Mouse (Mus musculus): Measurements from ENCODE around the gene Tmem235.
A peak's percentile ranks its signal among the peaks of the same experiment; 100 is the strongest.

Tmem235 gene

DNA sequence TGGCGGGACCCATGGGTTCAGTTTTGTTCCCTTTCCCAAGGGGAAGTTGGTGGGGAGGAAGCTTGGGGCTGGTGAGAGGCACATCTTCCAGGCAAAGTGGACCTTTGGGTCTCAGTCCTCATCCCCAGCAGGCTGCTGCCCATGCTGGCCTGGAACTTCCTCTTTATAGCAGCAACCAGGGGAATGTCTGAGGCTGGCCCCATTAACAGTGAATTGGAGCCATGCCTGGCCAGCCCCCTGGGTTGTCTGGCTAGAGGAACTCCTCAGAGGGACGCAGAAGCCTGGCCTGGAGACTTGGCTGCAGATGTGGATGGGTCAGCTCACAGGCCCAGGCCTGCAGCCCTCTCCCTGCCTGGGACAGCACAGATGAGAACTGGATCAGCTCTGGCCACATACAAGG is 4.3 kb downstream of the Tmem235 start:
- no peak for DNase-seq (ENCODE audit: low spot score in 2 of 2)

DNA sequence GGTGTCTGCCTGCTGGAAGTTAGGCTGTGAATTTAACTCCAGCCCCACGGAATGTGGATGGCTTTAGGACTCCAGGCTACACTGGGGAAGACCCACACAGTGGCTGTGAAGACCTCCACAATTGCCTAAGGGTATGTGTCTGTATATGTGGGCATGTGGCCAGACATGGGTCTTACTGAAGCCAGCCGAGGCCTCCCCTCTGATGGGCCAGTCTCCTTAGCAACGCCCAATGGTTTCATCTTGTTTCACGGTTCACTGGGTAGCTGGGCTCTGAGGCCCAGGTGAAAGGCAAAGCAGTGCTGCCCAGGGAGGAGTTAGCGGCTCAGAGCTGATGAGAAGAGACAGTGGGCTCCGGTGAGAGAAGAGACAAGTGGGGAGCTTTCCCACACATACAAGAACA is 5.4 kb downstream of the Tmem235 start:
- DNase-seq (ENCODE audit: low spot score in 2 of 2), result no peak

DNA sequence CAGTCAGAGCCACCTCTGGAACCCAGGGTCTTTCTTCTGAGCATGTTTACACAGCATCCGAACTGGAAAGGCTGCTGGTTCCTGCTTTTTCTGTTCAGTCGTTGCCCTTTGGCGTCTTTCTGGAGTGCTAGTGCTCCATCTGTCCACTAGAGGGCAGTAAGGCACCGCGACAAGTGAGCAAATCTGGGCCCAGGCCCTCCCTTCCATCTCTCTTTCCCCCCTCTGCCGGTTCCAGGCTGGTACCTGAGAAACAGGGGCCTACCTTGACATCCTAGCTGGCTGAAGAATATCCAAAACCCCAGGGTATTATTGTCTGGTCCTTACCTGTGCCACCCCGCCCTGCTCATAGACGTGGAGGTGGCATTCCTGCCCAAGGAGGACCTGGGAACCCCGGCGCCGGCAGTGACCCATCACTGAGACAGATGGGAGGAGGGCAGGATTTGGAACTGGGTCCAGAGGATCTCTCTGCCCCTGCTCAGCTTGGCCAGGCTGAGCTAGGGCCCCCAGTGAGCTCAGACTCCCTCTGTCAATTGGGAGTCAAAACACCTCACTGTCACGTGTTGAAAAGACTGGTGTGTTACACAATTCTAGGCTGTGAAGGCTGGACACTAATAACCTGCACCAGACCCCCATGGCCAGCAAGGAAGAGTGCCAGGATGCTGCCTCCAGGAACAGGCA is 10.3 kb downstream of the Tmem235 start:
- peak in 1 of 2 experiments; percentile 72 for DNase-seq (ENCODE audit: low spot score in 2 of 2)

DNA sequence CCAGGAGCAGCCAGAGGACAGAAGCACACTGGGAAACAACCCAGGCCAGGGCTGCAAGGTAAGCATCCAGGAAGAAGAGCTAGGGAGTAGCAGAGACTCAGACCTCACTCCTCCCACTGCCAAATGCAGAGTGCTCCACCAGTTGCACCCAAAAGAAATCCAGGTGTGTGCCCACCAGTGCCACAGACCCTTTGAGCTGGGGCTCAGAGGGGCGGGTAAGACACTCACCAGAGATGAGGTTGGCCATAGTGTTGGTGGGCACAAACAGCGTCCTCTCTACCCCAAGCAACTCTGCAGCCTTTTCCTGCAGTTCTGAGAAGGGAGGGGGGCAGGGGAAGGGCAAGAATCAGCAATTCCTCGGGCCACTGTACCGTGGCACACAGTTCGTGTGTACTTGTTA is 10.8 kb downstream of the Tmem235 start:
- DNase-seq (ENCODE audit: low spot score in 2 of 2), result no peak

DNA sequence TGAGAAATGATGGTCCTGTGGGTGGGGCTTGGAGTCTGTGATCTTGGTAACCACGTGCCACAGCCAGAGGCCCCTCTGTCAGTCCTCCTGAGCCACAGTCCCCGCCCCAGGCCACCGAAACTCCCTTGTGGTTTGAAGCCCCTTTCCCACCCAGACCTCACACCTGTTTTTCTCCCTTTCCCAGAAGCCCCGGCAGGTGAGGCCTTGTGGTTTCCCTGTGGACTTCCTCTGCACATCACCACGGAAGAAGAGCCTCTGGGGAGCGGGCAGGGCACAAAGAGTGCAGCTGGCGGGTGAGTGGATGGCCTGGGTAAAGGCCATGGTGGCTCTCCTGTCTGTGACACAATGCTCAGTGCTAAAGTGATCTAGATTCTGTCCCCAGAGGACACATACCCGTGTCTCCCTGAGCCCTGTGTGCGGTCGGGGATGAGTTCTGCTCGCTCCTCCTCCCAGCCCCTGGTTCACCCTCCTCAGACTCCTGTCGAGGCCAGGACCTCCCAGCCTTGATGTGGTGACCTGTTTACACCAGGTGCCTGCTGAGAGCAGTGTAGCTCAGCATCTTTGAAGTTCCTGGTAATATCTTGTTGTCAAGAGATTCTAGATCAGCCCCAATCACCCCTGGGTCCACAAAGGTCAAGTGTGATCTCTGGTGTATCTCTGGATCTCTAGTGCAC is 11.5 kb downstream of the Tmem235 start:
- DNase-seq (ENCODE audit: low spot score in 2 of 2), result no peak

DNA sequence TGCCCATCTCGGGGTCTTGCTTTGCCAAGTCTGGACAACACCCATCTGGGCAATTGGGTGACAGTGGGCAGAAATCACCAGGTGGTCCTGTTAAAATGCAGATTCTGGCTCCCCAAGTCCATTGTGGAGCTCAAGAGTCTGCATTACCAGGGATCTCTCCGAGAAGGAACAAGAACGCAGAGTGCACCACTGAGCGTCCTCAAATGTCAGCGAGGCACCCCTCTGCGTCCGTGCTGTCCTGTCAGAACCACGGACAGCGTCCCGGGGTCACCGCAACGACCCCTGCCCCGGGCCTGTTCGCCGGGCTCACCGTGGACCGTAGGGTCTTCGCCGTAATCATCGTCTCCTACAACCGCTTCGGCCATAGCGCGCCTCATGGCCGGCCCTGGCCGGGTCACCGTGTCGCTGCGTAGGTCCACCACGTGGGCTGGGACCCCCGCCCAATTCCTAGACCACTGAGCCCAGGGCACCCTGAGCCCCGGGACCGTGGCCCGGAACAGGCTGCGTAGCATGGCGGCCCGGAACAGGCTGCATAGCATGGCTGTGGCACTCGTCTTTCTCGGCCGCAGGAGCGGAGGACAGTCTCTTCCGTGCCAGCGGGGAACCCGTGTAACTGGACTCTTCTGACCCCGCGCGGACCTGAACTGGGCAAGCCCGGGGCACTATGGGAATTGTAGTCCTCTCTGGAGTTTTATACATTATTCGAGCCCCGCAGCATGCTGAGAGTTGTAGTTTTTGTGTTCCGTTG is 12.5 kb downstream of the Tmem235 start, which contains the start of gene Tha1:
Gene Tha1, minus strand, starts transcription at position 621 of the 748 bp plus-strand sequence.
- DNase-seq (ENCODE audit: low spot score in 2 of 2), result peak; percentile 77 to 85

DNA sequence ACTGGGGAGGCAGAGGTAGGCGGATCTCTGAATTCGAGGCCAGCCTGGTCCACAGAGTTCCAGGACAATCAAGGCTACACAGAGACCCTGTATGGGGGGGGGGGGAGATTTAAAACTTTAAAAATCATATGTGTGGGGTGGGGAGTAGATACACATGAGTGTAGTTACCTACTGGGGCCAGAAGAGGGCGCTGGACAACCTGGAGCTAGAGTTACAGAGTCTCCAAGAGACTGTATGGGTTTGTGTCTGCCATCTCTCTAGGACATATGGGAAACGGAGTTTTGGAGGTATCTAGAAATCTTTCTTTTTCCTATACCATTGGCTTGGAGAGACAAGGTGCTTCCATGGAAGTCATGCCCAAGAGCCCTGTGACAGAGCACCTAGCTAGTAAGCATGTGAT is 13.9 kb downstream of the Tmem235 start:
- no peak for DNase-seq (ENCODE audit: low spot score in 2 of 2)

DNA sequence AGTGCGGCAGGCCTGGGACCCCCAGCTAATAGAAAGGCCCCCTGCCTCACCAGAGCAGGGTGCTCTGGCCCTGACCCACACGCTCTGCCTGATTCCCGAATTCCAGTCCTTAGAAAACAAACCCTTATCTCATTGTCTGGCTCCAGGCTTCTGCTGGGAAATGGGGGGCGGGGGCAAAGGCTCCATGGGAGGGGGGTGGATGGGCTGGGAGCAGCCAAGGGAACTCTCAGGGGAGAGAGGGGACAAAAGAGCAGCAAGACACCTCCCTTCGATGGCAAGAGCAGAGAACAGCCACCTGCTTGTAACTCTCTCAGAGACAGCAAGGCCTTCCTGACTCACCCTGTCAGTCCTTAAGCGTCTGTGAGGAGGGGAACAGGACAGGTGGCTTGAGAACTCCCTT is 15.1 kb downstream of the Tmem235 start:
- DNase-seq (ENCODE audit: low spot score in 2 of 2), result no peak

DNA sequence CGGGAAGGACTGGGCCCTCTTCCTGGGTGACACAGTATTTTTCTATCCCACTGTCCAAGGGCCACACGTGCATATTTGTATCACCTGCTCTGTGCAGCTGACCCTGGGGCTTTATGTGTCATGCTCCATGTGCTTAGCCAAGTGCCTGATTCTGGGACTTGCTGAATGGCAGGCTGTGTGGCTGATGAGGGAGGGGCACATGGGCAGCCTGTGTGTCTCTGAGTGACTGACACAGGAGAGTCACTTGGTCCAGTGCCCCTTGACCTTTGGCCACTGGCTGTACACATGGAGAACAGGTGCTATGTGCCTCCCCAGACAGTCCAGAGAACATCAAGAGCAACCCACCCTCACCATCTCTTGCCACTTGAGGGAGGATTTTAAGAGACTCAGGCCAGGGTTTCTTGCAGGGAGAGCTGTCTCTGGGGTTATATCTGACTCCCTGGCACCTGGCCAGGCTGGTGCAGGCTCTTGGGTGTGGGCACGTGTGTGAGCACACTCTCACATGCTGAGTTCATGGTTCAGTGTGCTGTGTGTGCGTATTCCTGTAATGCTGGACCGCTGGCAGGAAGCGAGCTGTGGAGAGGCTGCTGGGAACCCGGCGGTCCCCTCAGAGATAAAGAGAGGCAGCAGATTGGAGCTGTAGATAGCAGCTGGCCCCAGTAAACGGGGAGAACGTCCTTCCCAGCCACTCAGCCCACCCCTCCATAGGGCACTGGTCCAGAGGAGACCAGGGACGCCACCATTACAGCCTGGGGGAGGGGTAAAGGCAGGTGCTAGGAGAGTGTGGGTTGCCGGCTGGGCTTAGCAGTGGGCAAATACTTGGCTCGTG is 17.6 kb downstream of the Tmem235 start:
- no peak for DNase-seq (ENCODE audit: low spot score in 2 of 2)

DNA sequence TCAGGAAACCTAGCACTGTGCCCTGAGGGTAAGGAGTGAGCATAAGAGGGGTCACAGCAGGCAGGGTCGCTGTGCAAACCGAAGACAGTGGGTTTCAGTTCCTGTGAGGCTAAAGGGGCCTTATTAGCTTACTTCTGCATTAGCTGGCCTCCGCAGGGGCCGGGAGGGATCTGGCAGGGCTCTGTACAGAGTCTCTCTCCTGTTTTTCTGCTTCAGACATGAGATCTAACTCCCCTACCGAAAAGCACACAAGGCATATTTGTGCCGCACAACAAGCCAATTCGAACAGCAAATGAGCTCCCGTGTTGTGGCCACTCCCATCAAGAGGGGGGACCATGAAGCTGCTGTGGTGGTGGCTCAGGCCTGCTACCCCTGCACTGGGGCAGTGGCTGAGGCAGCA is 18.3 kb downstream of the Tmem235 start:
- DNase-seq (ENCODE audit: low spot score in 2 of 2), result no peak

DNA sequence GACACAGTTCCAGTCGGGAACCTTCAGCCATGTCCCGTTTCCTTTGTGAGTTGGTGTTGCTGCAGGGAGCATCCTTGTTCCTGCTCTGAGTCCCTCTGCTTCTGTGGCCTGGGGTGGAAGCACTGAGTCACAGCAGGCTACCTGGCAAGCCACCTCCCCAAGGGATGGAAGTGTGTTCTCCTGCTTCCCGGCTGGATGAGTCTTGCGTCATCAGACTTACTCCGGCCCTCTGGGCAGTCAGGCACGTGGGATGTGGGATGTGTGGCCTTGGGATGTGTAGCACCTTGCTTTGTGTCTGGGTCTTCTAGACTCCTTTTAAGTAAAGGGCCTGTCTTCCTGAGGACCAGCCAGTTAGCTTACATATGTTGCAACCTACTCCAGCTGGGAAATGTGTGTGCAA is 19.1 kb downstream of the Tmem235 start:
- DNase-seq (ENCODE audit: low spot score in 2 of 2), result no peak

DNA sequence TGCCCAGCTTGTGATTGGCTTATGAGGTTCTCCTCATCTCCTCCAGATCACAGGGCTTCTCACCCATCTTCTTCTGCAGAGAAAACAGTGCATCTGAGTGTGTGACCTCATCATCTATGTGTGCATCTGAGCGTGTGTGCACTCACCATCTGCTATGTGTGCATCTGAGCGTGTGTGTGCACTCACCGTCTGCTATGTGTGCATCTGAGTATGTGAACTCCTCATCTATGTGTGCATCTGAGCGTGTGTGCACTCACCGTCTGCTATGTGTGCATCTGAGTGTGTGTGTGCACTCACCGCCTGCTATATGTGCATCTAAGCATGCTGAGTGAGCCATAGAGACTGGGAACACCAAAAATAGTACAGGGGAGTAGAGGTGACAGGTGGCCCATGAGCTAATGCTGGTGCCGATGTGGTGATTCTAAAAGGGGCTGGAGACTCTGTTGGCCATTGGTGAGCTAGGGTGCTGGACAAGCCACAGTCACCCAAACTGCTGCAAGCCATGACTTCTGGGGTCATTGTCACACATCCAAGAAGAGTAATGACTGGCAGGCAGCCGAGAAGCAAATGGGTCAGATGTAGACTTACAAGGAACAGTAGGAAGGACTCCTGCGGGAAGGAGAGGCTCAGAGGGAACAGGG is 19.9 kb downstream of the Tmem235 start:
- DNase-seq (ENCODE audit: low spot score in 2 of 2), result no peak

DNA sequence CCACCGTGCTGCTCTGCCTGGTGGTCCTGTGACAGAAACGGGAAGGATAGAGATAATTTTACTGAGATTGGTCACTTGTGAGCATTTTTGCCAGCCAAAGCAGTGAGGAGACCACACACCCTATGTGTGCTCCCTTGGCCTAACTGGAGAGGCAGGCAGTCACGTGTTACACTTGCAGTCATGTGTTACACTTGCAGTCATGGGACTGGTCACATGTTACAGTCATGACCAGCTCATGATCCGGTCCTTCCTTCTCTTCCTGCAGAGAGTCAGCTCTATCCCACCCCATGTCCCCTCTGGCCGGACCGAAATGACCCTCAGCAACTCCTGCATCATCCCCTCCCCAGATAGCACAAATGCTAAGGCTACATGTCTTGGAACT is 20.4 kb downstream of the Tmem235 start:
- DNase-seq (ENCODE audit: low spot score in 2 of 2), result no peak

DNA sequence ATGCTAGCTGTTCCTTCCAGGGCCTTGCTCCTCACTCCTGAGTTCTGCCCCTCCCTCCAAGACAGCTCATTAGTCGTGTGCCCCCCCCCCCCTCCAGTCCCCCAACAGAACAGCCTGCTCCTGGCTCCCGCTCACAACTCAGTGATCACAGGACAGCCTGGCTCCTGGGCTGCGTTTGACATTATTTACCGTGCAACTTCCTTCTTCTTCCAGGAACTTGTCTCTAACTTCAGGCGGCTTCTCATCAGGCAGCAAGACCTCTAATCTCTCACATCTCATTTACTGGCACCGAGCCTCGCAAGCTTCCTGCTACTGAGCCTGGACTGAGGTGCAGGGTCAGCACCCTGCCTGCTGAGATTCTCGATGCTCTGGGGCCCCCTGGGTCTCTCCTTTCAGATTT is 21.2 kb downstream of the Tmem235 start:
- DNase-seq (ENCODE audit: low spot score in 2 of 2), result peak in 1 of 2 experiments; percentile 28

DNA sequence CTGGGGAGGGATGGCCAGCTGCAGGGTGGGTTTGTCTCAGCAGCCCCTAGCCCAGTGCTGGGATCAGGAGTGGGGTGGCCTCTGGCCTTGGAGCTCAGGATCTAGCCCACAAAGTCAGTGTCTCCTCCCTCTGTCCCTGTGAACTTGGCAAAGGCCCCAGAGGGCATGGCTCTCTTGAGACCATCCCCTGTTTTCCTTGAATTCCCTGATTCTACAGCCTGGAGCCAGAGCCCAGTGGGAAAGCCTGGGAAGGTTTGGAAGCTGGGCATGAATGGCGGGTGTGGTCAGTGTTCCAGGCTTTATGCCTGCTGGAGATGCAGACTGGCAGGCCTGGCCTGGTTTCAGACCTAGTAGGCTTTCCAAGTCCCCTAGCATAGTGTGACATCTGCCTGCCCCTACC is 21.7 kb downstream of the Tmem235 start:
- no peak for DNase-seq (ENCODE audit: low spot score in 2 of 2)

DNA sequence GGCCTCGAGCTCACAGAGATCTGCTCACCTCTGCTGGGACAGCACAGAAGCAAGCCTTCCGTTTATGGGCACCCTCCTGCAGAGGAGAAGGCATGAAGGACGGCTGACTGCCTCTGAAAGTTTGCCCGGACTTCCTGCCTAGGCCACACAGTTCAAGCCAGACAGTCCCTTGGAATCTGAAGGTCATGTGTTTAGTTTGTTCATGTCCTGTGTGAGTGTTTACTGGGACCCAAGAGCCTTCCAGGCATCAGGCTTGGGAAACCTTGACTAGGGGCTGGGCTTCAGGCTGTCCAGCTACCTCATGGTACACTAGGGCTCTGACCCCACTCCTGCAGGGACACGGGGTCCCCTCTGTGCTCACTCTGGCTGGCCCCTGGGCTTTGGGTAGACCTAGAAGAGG is 25.4 kb downstream of the Tmem235 start:
- DNase-seq (ENCODE audit: low spot score in 2 of 2), result no peak

DNA sequence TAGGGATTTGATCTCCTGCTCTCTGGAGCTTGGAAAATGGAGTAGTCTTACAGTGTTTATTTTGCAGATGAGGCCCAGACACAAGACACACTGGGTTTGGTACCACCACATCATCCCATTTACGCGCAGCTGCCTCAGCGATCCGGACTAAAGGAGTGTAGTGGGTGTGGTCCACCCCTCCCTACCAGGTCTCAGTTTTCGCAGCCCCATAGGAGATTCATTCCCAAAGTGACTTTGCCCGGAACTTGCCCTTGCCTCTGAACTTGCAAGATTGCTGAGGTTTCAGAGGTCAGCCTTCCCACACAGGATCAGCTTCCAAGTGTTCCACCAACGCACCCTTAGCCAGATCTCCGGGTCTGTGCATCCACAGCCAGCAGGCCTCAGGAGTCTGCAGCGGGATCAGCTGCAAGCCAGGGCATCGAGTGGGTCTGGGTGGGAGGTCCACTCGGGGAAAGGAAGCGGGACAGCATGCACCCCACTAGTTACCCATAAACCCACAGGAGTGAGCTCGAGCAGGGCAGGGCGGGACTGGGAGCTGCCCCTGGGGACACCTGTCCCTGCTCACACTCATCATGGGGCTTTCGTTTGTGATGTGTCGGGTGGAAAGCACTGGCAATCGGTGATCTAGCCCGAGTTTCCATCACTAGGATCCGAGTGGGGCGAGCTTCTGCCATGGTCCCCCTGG is 27.8 kb downstream of the Tmem235 start:
- DNase-seq (ENCODE audit: low spot score in 2 of 2), result no peak

DNA sequence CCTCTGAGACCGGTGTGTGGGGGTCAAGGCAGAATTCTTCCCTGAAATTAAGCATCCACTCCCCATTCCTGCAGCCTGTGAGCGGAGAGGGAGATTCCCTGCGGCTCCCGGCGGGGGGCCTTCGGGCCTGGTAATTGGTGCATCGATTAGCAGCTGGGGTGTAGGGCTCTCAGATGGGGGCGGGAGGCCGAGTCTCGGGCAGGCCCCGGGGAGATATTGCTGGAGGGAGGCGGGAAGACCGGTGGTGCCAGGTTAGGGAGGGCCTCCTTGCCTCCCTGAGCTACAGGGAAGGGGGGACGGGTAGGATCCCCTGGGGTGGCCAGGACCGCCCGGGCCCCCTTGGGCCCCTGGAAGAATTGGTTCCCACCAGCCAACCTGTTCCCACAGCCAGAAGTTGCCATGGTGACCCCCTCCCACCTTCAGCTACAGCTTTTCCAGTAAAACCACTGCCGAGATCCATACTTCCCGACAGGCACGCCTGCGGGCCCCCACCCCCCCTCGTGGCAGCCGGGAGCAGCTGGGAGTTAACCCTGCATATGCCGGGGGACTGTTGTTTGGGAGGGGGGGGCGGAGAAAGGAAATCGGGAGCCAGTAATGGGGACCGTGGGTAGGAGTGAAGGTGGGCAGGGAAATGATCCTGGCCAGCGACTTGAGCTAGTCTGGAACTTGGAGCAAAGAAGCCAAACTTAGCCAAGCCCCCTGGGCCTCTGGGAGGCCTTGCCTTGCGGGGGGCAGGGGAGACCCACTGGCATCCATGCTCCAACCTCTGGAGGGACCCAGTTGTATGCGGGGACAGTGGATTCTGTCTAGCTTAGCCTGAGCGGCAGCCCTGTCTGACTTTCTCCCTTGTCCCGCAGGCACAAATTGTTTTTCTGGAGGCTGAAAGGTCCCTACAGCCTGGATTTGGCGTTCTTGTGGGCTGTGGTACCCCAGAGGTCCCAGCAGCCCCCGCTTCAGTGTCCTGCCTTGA is 28.6 kb downstream of the Tmem235 start:
- DNase-seq (ENCODE audit: low spot score in 2 of 2), result no peak

DNA sequence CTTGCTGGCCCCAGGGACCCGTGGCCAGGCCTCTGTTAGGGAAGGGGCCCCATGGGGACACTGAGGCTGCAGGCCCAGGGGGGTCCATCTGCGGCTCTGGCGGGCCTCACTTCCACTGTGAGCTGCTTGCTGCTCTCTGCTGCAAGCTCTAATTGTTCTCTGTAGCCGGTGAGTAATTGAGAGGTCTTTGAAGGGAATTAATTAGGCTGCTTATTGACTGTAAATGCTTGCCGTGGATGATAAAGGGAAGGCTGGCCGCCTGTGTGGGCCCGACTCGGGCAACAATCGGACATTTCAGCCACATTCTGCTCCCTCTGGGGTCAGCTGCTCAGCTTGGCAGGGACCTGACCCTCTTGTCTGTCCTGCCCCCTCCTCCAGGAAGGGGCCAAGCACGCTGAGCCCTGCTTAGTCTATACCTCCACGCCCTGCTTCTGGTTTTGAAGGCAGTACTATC is 29.4 kb downstream of the Tmem235 start:
- DNase-seq (ENCODE audit: low spot score in 2 of 2), result no peak
